Mouse (Mus musculus) ES-E14 (cell line): ENCODE data around the gene Kif15.

Experiments
- HCFC1 ChIP-seq: IDR thresholded peaks from 2 replicates; pipeline ENCODE4 v1.6.1; 2012; ENCODE audit warnings: low read length, inconsistent platforms, borderline replicate concordance; ENCODE audit not compliant: insufficient read depth
- MAFK ChIP-seq: IDR thresholded peaks from 2 replicates; pipeline ENCODE4 v1.6.1; 2014; ENCODE audit warnings: mild to moderate bottlenecking, low read depth, low read length, inconsistent platforms; ENCODE audit not compliant: insufficient read depth
- ZC3H11A ChIP-seq: IDR thresholded peaks from 2 replicates; pipeline ENCODE4 v1.6.1; 2012; ENCODE audit warnings: low read depth, mild to moderate bottlenecking, inconsistent platforms, low read length, borderline replicate concordance
- ZNF384 ChIP-seq: IDR thresholded peaks from 2 replicates; pipeline ENCODE4 v1.6.1; 2012; ENCODE audit warnings: low read depth, low read length, inconsistent platforms

DNA sequence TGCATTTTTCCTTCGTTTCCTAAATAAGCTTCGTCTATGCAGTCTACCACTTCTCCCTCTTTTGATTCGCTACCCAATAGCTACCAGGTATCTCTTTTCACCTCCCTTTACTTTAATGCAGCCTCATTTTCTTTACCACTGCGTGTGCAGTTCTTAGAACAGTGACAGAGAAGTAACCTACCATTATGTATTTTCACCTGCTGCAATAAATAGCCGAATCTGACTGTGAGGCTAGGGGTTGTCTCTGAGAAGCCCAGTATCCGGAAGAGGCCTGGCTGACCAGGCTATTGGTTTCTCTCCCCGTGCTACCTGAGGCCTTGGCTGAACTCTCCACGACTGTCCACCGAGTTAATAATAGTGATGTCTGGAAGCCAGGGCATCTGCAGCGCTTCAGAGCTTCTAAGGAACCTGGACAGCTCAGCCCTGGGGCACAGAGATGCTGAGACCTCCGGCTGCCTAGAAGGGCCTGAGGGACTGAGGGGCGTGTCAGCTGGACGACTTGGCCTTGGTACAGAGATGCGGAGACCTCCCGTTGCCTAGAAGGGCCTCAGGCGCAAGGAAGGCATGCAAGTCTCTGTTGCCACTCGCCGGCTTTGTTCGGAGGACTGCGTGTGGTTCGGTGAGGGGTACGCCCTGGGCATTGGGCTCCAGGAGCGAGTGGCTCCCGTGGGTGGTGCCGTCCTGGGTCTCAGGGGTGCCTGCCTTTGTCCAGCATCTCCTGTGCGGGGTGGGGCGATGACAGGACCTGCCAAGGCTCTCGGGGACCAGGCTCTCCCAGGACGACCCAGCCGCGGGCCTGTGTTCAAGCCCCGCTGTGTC, 47.9 kb upstream of the Kif15 start:
- TF ChIP-seq HCFC1 (peak; percentile 71; the same call in 1 of the 2 replicates), ZC3H11A (no peak), MAFK (no peak), ZNF384 (no peak)
